Mouse (Mus musculus): ENCODE data around the gene Esm1.

- no peak for TF ChIP-seq MYOG (IDR thresholded peaks at IDR 0.05; ENCODE audit: control insufficient read depth in 1 of 3, insufficient read depth in 1 of 3, insufficient read length in 2 of 3, low read depth in 2 of 3)
- no peak for TF ChIP-seq POLR2A (IDR thresholded peaks at IDR 0.05; ENCODE audit: insufficient read length, low read depth)
- TF ChIP-seq USF1 (IDR thresholded peaks at IDR 0.05; ENCODE audit: low read depth) = no peak
- TF ChIP-seq MAX (IDR thresholded peaks at IDR 0.05; ENCODE audit: low read depth) = no peak
- TF ChIP-seq POLR2AphosphoS2 (IDR thresholded peaks at IDR 0.05; ENCODE audit: insufficient read length, low read depth) = no peak
- TF ChIP-seq TCF12 (IDR thresholded peaks at IDR 0.05; ENCODE audit: insufficient read depth, poor library complexity, severe bottlenecking) = no peak
- TF ChIP-seq SRF (IDR thresholded peaks at IDR 0.05; ENCODE audit: control insufficient read depth, insufficient read length, low read depth) = no peak
Measured at GRCm38 (mm10) chr13:113203146-113203545, 6.3 kb upstream of the Esm1 start.
